Mouse (Mus musculus) hindbrain, embryonic 13.5 days (tissue): ENCODE data around the gene Iqgap1. TPM values are rescaled to one million over a fixed set of nuclear protein-coding genes. Genes with fewer than 3 reads are reported as not detected.
A peak's percentile ranks its signal among the peaks of the same experiment; 100 is the strongest.

Source experiments
- ATAC-seq: fragments of 200-750 bp; cut with Nextera tagmentation; 2 replicates; pipeline ENCODE4 v1.8.0; 2017; ENCODE audit warnings: moderate TSS enrichment; ENCODE audit not compliant: low FRiP score
- H3K27ac ChIP-seq: fragments of 300-500 bp; sonication (generic); 2 replicates; pipeline ENCODE4 v1.5.1; 2015; ENCODE audit warnings: inconsistent platforms, mild to moderate bottlenecking, moderate library complexity
- H3K27me3 ChIP-seq: fragments of 300-500 bp; sonication (generic); 2 replicates; pipeline ENCODE4 v1.6.1; 2015; ENCODE audit warnings: mild to moderate bottlenecking, inconsistent platforms
- H3K36me3 ChIP-seq: fragments of 300-500 bp; sonication (generic); 2 replicates; pipeline ENCODE4 v1.6.1; 2015; ENCODE audit warnings: mild to moderate bottlenecking, inconsistent platforms
- H3K4me1 ChIP-seq: fragments of 300-500 bp; sonication (generic); replicated peaks from 2 replicates; pipeline ENCODE4 v1.6.1; 2015; ENCODE audit warnings: inconsistent platforms
- H3K4me2 ChIP-seq: fragments of 300-500 bp; sonication (generic); 2 replicates; pipeline ENCODE4 v1.6.1; 2015; ENCODE audit warnings: inconsistent platforms, mild to moderate bottlenecking, moderate library complexity
- H3K4me3 ChIP-seq: fragments of 300-500 bp; sonication (generic); 2 replicates; pipeline ENCODE4 v1.5.1; 2015; ENCODE audit warnings: mild to moderate bottlenecking, inconsistent platforms
- H3K9ac ChIP-seq: fragments of 300-500 bp; sonication (generic); 2 replicates; pipeline ENCODE4 v1.6.1; 2015; ENCODE audit warnings: mild to moderate bottlenecking, inconsistent platforms
- H3K9me3 ChIP-seq: fragments of 300-500 bp; sonication (generic); 2 replicates; pipeline ENCODE4 v1.6.1; 2016; ENCODE audit warnings: inconsistent platforms
- WGBS: fragments of 180-500 bp; shearing (Covaris S2); methylation state at CpG from one replicate; pipeline ENCODE4 v1.1.7; 2015; 5-methylcytosine and 5-hydroxymethylcytosine counted together
- polyA plus RNA-seq: library from polyadenylated mRNA; unstranded; fragments of >200 nt; fragmentation: Nextera tagmentation; extraction: Ambion mirVana; gene quantifications from 2 replicates; pipeline ENCODE4 v1.2.1, GENCODE M21; 2015

Gene Iqgap1
- polyA plus RNA-seq, result 21.1 and 23.6 TPM in 2 replicates

DNA sequence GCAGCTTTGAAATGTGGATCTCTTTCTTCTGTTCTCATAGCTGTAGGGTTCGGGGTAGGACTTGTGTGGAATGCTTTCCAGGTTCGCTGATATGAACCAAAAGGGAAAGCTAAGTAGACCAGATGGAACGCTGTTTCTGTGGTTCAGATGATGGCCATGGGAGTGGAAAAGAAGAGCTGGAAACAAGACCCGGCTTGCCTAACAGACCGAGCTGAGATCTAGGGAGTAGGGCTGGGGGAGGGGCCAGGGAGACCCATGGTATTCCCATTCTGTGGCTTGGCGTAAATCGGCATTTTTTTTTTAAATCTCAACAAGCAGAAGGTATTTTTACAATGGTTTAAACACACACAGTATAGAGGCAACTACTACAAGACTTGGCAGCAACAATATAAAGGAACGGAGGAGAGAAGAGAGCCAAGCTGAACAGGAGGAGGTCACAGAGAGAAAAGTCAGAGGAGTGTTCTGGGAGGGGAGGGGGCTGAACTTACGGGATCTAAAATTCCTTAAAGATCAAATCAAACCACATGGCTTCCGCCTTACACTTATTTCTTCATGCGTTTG lies at the start of gene Iqgap1:
Gene Iqgap1, minus strand, starts transcription at position 132 of the 561 bp plus-strand sequence.
- no peaks in the 10 kb centered on the region for H3K36me3 ChIP-seq
- no peak within 1 kb of the TSS for H3K27ac ChIP-seq
- H3K4me2 ChIP-seq, result no peak within 1 kb of the TSS
- ATAC-seq, result no peak
- WGBS, result 75% methylated on average over 11 of the region's 11 CpGs
- no peak within 1 kb of the TSS for H3K4me3 ChIP-seq
- H3K27me3 ChIP-seq, result no peaks in the 10 kb centered on the region
- no peaks in the 10 kb centered on the region for H3K9me3 ChIP-seq
- no peak within 1 kb of the TSS for H3K9ac ChIP-seq
- H3K4me1 ChIP-seq, result 0 out of 2 replicates have a peak, but pooled peaks cover 4% of the 10 kb centered on the region

DNA sequence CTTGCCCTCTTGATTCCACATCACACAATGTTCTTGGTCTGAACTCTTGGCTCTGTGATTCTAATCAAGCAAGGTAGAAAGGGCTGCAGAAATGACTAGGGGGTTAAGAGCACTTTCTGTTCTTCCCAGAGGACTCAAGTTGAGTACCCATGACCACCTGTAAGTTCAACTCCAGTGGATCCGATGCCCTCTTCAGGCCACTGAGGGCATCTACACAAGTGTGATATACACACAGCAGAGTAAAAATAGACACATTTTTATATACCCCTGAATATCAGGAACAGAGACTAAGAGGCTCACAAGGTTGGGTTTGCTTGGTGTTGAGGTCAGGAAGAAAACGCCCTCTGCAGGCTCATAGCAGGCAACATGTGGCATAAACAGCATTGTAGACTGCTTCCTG lies 47.9 kb upstream of the Iqgap1 start:
- Histone ChIP-seq H3K9ac (no peak overlapping the region), H3K4me1 (peaks cover 7% of the 10 kb centered on the region), H3K36me3 (peaks cover 93% of the 10 kb centered on the region), H3K4me3 (no peak overlapping the region), H3K27ac (no peak overlapping the region), H3K27me3 (peaks cover 16% of the 10 kb centered on the region), H3K4me2 (no peak overlapping the region), H3K9me3 (no peaks in the 10 kb centered on the region)
- ATAC-seq, result no peak
- 98% methylated on average over 2 of the region's 2 CpGs for WGBS

DNA sequence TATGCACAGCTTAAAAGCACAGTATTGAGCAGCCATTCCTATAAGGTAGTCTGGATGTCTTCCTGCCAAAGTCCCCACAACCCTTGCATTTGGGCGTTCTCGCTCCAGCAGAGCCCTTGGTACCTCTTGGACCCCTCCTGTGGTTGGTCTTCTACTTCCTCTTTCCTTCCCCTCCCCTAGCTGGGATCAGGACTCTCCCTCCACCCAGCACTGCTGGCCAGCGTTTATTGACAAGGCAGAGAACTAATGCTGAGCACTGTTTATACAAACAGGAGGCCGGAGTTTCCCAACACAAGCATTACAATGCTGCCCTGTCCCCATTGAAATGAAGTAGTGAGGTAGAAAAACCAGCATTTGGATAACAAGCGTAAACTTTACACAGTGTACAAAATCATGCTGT lies 47.3 kb upstream of the Iqgap1 start:
- Histone ChIP-seq H3K27ac (no peak overlapping the region), H3K9me3 (no peaks in the 10 kb centered on the region), H3K36me3 (peaks cover 95% of the 10 kb centered on the region), H3K4me2 (no peak overlapping the region), H3K4me3 (no peak overlapping the region), H3K4me1 (peaks cover 7% of the 10 kb centered on the region), H3K9ac (no peak overlapping the region), H3K27me3 (peaks cover 16% of the 10 kb centered on the region)
- WGBS, result 81% methylated on average over 5 of the region's 5 CpGs
- no peak for ATAC-seq

DNA sequence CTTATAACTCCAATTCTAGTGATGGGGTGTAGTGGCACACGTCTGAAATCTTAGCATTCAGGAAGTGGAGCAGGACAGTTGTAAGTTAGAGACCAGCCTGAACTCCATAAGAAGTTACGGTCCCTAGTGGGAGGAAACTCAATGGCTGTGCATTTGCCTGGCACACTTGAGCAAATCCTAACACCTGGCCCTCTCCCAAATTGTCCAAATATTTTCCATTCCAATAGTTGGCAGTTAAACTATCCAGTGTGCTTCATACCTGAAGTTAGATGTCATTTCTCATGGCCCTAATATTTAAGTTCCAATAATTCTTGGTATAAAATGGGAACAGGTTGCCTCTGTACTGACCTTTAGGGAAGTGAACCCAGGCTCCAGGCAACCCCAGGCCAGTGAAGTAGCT lies 42.9 kb upstream of the Iqgap1 start:
- Histone ChIP-seq H3K9ac (no peak overlapping the region), H3K4me2 (no peak overlapping the region), H3K4me1 (peaks cover 33% of the 10 kb centered on the region), H3K9me3 (no peaks in the 10 kb centered on the region), H3K36me3 (peaks cover 89% of the 10 kb centered on the region), H3K27ac (no peak overlapping the region), H3K4me3 (no peak overlapping the region), H3K27me3 (peaks cover 6% of the 10 kb centered on the region)
- WGBS, result 96% methylated on average over 2 of the region's 2 CpGs
- ATAC-seq, result no peak

DNA sequence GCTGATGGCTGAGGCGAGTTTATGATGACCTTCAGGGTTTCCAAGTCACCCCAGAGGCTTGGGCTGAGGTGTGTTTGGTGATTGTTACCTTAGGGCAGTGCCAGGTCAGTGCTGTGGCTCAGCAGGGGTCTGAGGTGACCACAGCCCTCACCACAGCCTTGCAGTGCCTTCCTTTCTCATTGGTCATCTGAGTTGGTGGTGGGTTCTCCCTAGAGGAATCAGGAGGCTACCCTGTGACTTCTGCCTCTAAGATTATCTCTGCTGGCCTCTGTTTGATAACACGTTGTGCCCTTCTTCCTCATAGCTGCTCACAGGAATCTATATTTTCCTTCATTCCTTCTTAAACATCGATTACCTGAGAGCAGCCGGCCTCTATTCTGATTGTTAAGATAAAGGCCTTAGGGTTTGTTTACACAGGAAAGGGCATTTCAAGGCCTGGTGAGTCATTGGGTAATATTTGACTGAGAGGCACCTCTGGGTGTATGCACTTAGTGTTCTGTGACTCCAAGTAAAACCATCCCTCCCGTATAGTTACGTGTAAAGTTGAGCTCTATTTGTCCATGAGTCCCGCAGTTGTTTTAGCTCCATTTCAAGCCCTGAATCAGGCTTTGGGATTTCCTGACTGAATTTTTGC lies 40.9 kb upstream of the Iqgap1 start:
- H3K9ac ChIP-seq, result no peak overlapping the region
- no peaks in the 10 kb centered on the region for H3K9me3 ChIP-seq
- no peak overlapping the region for H3K27ac ChIP-seq
- no peak for ATAC-seq
- peaks cover 77% of the 10 kb centered on the region for H3K36me3 ChIP-seq
- H3K27me3 ChIP-seq, result no peaks in the 10 kb centered on the region
- peaks cover 52% of the 10 kb centered on the region for H3K4me1 ChIP-seq
- no peak overlapping the region for H3K4me3 ChIP-seq
- 89% methylated on average over 7 of the region's 7 CpGs for WGBS
- H3K4me2 ChIP-seq, result no peak overlapping the region

DNA sequence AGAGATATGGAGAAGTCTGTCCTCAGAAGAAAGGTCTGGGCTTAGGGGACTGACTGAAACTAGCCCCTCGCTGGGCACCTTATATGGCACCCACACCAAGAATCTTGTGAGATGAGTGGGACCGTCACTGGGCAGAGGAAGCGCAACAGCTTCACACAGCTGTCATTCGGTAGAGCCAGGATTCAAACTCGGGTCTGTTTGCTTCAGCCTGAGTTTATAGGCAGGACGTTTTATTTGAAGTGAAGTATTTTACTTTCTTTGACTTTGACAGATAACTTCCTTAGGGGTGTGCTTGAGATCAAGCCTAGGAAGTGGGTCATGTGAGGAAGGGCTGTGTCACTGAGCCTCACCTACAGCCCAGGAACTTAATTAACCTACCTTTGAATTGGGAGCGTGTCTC lies 39.7 kb upstream of the Iqgap1 start:
- H3K9ac ChIP-seq, result no peak overlapping the region
- no peak overlapping the region for H3K4me3 ChIP-seq
- peaks cover 55% of the 10 kb centered on the region for H3K4me1 ChIP-seq
- H3K27me3 ChIP-seq, result no peaks in the 10 kb centered on the region
- no peak for ATAC-seq
- H3K27ac ChIP-seq, result no peak overlapping the region
- H3K36me3 ChIP-seq, result peaks cover 68% of the 10 kb centered on the region
- WGBS, result 95% methylated on average over 7 of the region's 7 CpGs
- H3K4me2 ChIP-seq, result no peak overlapping the region
- H3K9me3 ChIP-seq, result no peaks in the 10 kb centered on the region

DNA sequence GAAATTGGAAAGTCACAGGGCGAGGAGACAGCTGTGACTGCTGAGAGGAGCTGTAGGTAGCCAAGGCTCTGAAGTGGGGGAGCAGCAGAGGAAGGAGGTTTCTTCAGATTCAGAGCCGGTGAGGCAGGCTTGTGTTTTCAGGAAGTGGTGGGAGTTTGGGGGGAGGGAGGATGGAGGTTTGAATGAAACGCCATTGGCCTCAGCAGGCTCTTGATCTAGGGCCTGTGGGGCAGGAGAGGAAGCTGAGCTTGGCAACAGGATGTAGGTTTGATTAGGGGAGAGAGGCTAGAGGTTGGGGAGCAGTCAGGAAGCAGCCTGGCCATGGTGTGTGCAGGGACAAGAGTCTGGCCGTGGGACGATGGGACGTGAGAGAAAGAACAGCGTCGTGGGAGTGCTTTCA lies 39.1 kb upstream of the Iqgap1 start:
- no peak overlapping the region for H3K27ac ChIP-seq
- H3K9ac ChIP-seq, result 0 out of 2 replicates have a peak overlapping the region, but pooled peaks have one; percentile 5
- no peak overlapping the region for H3K4me3 ChIP-seq
- no peaks in the 10 kb centered on the region for H3K27me3 ChIP-seq
- H3K4me2 ChIP-seq, result peak overlapping the region; percentile 15; the same call in 1 of the 2 replicates
- no peak for ATAC-seq
- WGBS, result 84% methylated on average over 8 of the region's 8 CpGs
- H3K4me1 ChIP-seq, result peaks cover 57% of the 10 kb centered on the region
- no peaks in the 10 kb centered on the region for H3K9me3 ChIP-seq
- H3K36me3 ChIP-seq, result peaks cover 61% of the 10 kb centered on the region

DNA sequence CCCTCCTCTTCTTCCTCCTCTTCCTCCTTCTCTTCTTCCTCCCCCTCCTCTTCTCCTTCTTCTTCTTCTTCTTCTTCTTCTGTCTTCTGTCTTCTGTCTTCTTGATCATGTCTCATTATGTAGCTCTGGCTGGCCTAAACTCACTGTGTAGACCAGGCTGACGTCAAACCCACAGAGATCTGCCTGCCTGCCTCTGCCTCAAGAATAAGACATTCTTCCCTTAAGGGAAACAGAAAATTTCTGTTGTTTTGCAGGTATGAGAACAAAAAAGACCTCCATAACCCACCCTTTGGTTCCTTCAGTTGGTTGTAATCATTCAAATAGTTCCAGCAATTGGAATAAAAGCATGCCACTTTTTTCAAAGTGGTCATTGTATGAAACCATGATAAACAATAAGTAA lies 38.4 kb upstream of the Iqgap1 start:
- H3K9me3 ChIP-seq, result no peaks in the 10 kb centered on the region
- no peak overlapping the region for H3K27ac ChIP-seq
- 0 out of 2 replicates have a peak overlapping the region, but pooled peaks have one; percentile 23 for H3K4me3 ChIP-seq
- WGBS, result 84% methylated on average over 1 of the region's 1 CpGs
- no peaks in the 10 kb centered on the region for H3K27me3 ChIP-seq
- ATAC-seq, result no peak
- peaks cover 57% of the 10 kb centered on the region for H3K4me1 ChIP-seq
- H3K9ac ChIP-seq, result peak overlapping the region; percentile 63; the same call in 1 of the 2 replicates
- peak overlapping the region; percentile 74 for H3K4me2 ChIP-seq
- peaks cover 55% of the 10 kb centered on the region for H3K36me3 ChIP-seq

DNA sequence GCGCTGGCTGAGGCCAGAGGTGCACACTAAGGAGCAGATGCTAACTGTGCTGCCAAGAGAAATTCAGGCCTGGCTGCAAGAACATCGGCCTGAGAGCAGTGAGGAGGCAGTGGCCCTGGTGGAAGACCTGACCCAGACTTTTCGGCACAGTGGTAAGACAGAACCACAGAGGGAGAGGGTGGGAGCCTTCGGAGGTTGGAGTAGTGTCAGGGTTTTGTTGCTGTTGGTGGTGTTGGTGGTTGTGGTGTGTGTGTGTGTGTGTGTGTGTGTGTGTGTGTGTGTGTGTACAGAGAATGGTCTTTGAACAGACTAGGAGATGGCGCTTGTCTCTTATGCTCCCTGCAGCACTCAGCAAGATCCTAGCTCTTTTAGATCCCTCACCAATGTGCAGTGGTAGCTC lies 37.7 kb upstream of the Iqgap1 start:
- peak overlapping the region; percentile 23 for H3K4me3 ChIP-seq
- ATAC-seq, result no peak
- peak overlapping the region; percentile 74 for H3K4me2 ChIP-seq
- no peaks in the 10 kb centered on the region for H3K9me3 ChIP-seq
- no peaks in the 10 kb centered on the region for H3K27me3 ChIP-seq
- peaks cover 49% of the 10 kb centered on the region for H3K36me3 ChIP-seq
- H3K27ac ChIP-seq, result peak overlapping the region; percentile 48; the same call in 1 of the 2 replicates
- H3K9ac ChIP-seq, result peak overlapping the region; percentile 63
- 86% methylated on average over 4 of the region's 5 CpGs for WGBS
- H3K4me1 ChIP-seq, result peaks cover 57% of the 10 kb centered on the region

DNA sequence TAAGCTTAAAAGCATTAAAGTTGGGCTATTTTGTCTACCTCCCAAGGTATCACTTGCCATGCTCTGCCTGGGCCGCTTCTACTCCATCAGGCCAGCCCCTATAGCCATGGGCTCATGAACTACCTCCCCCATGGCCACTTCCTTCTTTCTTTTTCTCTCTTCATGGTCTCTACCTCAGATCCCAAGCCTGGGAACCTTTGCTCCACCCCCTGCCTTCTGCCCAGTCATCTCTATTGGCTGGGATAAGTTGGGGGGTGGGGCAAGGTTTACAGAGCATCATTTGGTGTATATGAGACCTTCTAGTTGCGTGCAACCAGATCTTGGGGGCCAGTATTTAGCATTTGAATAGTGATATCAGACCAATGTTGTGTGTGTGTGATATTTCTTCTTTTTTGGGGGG lies 36.7 kb upstream of the Iqgap1 start:
- peaks cover 57% of the 10 kb centered on the region for H3K4me1 ChIP-seq
- peak overlapping the region; percentile 74 for H3K4me2 ChIP-seq
- H3K27ac ChIP-seq, result no peak overlapping the region
- no peaks in the 10 kb centered on the region for H3K27me3 ChIP-seq
- no peaks in the 10 kb centered on the region for H3K9me3 ChIP-seq
- H3K4me3 ChIP-seq, result peak overlapping the region; percentile 79
- peak overlapping the region; percentile 63; the same call in 1 of the 2 replicates for H3K9ac ChIP-seq
- 82% methylated on average over 2 of the region's 2 CpGs for WGBS
- no peak for ATAC-seq
- peaks cover 38% of the 10 kb centered on the region for H3K36me3 ChIP-seq

DNA sequence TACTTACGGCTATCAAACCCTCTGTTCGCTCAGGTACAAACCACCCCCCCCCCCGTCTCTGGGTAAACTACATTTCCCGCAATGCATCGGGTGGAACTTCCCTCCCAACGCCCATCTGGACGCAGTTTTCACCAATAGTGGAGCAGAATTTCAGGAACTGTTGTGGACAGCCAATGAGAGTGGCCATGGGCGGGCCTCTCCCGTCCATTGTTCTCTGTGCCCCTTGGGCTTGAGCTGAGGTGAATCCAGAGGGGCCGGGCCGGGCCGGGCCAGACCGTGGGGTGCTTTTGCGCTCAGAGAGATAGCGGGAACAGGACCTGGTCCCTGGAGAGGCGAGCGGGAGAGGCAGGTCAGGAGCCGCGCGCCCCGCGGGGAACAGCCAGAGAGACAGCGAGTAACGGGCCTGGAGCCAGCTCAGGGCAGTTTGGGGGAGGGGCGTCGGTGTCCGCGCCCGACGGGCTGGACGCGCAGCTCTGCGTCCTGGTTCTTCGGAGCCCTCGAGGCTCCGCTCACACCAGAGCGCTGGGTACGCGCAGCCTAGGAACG lies 35.0 kb upstream of the Iqgap1 start, which contains the start of gene Zscan2:
Gene Zscan2, plus strand, starts transcription at position 192 of the 546 bp plus-strand sequence.
- WGBS, result under 1% methylated on average over 40 of the region's 40 CpGs
- Histone ChIP-seq H3K9ac (peak within 1 kb of the TSS; percentile 96), H3K4me1 (peaks cover 46% of the 10 kb centered on the region), H3K27ac (peak within 1 kb of the TSS; percentile 96), H3K4me3 (peak within 1 kb of the TSS; percentile 79), H3K27me3 (no peaks in the 10 kb centered on the region), H3K36me3 (peaks cover 24% of the 10 kb centered on the region), H3K4me2 (peak within 1 kb of the TSS; percentile 74), H3K9me3 (no peaks in the 10 kb centered on the region)
- peak; percentile 98 for ATAC-seq

DNA sequence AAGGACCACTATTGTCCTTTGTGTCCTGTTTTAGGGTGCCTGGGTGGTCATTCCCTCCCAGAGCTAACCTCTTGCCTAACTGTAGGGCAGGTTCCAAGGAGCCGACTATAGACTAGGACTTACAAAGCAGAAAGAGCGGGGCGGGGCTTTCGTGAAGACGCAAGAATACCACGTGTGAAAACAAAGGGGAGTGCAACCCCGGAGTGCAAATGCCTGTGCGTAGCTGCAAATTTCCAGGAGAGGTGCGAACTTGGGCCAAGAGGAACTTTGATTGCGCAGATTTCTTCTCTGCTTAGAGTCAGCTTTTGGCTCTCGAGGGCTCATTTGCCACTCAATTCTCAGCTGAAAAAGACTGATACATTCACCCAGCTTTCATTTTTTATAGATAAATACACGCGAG lies 34.5 kb upstream of the Iqgap1 start:
- Histone ChIP-seq H3K36me3 (peaks cover 18% of the 10 kb centered on the region), H3K9ac (peak overlapping the region; percentile 96), H3K4me3 (peak overlapping the region; percentile 79), H3K4me1 (peaks cover 40% of the 10 kb centered on the region), H3K27me3 (no peaks in the 10 kb centered on the region), H3K27ac (peak overlapping the region; percentile 61), H3K9me3 (no peaks in the 10 kb centered on the region), H3K4me2 (peak overlapping the region; percentile 74)
- peak; percentile 77 for ATAC-seq
- WGBS, result 2% methylated on average over 13 of the region's 13 CpGs
